Mouse (Mus musculus) heart, embryonic 16.5 days (tissue): ENCODE results near the gene 4632433K11Rik. TPM values are rescaled to one million over a fixed set of nuclear protein-coding genes. Genes with fewer than 3 reads are reported as not detected.
"Not testable (repeated sequence)": the region's sequence is repeated elsewhere in the genome, so short reads cannot be mapped to it uniquely, and the experiment has no call there.

Experiments
- ATAC-seq: fragments of 200-750 bp; cut with Nextera tagmentation; replicated peaks from 2 replicates; pipeline ENCODE4 v1.8.0; 2017; ENCODE audit warnings: moderate number of reproducible peaks; ENCODE audit not compliant: insufficient read depth, low FRiP score; ENCODE audit errors: extremely low read depth
- H3K27ac ChIP-seq: fragments of 300-500 bp; sonication (generic); 2 replicates; pipeline ENCODE4 v1.5.1; 2014; ENCODE audit warnings: mild to moderate bottlenecking, low read length, control low read depth, moderate library complexity
- H3K27me3 ChIP-seq: fragments of 300-500 bp; sonication (generic); 2 replicates; pipeline ENCODE4 v1.6.1; 2014; ENCODE audit warnings: low read length, mixed read lengths; ENCODE audit not compliant: control insufficient read depth, insufficient read depth
- H3K36me3 ChIP-seq: fragments of 300-500 bp; sonication (generic); 2 replicates; pipeline ENCODE4 v1.6.1; 2014; ENCODE audit not compliant: control insufficient read depth, insufficient read depth
- H3K4me1 ChIP-seq: fragments of 300-500 bp; sonication (generic); 2 replicates; pipeline ENCODE4 v1.6.1; 2014; ENCODE audit warnings: low read length, mixed read lengths; ENCODE audit not compliant: control insufficient read depth, insufficient read depth
- H3K4me2 ChIP-seq: fragments of 300-500 bp; sonication (generic); 2 replicates; pipeline ENCODE4 v1.6.1; 2014; ENCODE audit warnings: low read depth, mild to moderate bottlenecking, control low read depth, low read length
- H3K4me3 ChIP-seq: fragments of 300-500 bp; sonication (generic); 2 replicates; pipeline ENCODE4 v1.5.1; 2014; ENCODE audit warnings: mild to moderate bottlenecking, control low read depth, low read length
- H3K9ac ChIP-seq: fragments of 300-500 bp; sonication (generic); 2 replicates; pipeline ENCODE4 v1.6.1; 2014; ENCODE audit warnings: low read length, control low read depth
- H3K9me3 ChIP-seq: fragments of 300-500 bp; sonication (generic); replicated peaks from 2 replicates; pipeline ENCODE4 v1.6.1; 2016; ENCODE audit warnings: low read length; ENCODE audit not compliant: control insufficient read depth
- WGBS: fragments of 180-500 bp; shearing (Covaris S2); extraction: QIAGEN DNeasy Blood & Tissue Kit; methylation state at CpG from one replicate; pipeline ENCODE4 v1.1.7; 2014; 5-methylcytosine and 5-hydroxymethylcytosine counted together
- polyA plus RNA-seq: library from polyadenylated mRNA; unstranded; fragments of >200 nt; fragmentation: Nextera tagmentation; extraction: Ambion mirVana; gene quantifications from 2 replicates; pipeline ENCODE4 v1.2.1, GENCODE M21; 2015

The 4632433K11Rik gene
- polyA plus RNA-seq, 1 experiment from 2014 or later, result not detected

DNA sequence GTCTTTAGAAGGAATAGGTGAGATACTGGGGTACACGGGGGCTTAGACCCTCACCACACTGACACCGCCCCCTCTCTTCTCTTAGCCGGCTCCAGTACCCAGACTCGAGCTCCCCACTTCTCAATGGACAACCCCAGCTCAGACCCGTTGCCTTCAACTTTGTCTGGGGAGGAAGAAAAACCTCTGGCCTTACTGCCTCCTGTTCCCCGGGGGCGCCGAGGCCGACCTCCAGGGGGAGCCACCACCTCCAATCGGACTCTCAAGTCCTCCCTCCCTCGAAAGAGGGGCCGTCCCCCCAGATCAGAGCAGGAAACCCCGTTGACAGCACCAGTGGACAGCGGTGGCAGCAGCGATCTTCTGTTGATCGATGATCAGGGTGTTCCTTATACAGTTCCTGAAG, 16.6 kb upstream of the 4632433K11Rik start:
- no peak for ATAC-seq
- no peak overlapping the region for H3K27ac ChIP-seq
- 0 out of 2 replicates have a peak, but pooled peaks cover 2% of the 10 kb centered on the region for H3K9me3 ChIP-seq
- H3K27me3 ChIP-seq, result no peaks in the 10 kb centered on the region
- H3K4me2 ChIP-seq, result no peak overlapping the region
- no peak overlapping the region for H3K4me3 ChIP-seq
- peaks cover 10% of the 10 kb centered on the region for H3K36me3 ChIP-seq
- WGBS, result 92% methylated on average over 16 of the region's 16 CpGs
- H3K4me1 ChIP-seq, result peaks cover 18% of the 10 kb centered on the region
- no peak overlapping the region for H3K9ac ChIP-seq

- Histone ChIP-seq H3K4me2 (no peak overlapping the region), H3K4me1 (peaks cover 18% of the 10 kb centered on the region), H3K9me3 (0 out of 2 replicates have a peak, but pooled peaks cover 2% of the 10 kb centered on the region), H3K9ac (no peak overlapping the region), H3K27ac (no peak overlapping the region), H3K4me3 (no peak overlapping the region), H3K36me3 (peaks cover 11% of the 10 kb centered on the region), H3K27me3 (no peaks in the 10 kb centered on the region)
- 98% methylated on average over 21 of the region's 21 CpGs for WGBS
- ATAC-seq, result no peak
These were observed 16.0 kb upstream of the 4632433K11Rik start for GRCm38 (mm10) chr7:5017931-5018330.

DNA sequence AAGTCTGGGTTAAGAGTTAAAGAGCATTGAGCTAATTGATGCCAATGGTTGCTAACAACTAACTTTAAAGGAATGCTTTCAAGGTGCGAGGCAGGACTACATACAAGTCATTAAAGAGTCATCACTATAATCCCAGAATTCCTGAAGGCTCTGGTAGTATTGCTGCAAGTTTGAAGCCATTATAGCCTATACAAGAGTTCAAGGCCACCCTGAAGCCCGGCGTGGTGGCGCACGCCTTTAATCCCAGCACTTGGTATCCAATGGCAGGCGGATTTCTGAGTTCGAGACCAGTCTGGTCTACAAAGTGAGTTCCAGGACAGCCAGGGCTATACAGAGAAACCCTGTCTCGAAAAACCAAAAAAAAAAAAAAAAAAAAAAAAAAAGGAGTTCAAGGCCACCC, 14.3 kb upstream of the 4632433K11Rik start:
- not testable (repeated sequence) for H3K27me3 ChIP-seq, ATAC-seq, H3K9me3 ChIP-seq
- Histone ChIP-seq H3K27ac (peak overlapping the region; percentile 97), H3K4me2 (peak overlapping the region; percentile 68), H3K4me3 (peak overlapping the region; percentile 81), H3K9ac (peak overlapping the region; percentile 76), H3K36me3 (peaks cover 16% of the 10 kb centered on the region), H3K4me1 (peaks cover 17% of the 10 kb centered on the region)
- 34% methylated on average over 8 of the region's 8 CpGs for WGBS

DNA sequence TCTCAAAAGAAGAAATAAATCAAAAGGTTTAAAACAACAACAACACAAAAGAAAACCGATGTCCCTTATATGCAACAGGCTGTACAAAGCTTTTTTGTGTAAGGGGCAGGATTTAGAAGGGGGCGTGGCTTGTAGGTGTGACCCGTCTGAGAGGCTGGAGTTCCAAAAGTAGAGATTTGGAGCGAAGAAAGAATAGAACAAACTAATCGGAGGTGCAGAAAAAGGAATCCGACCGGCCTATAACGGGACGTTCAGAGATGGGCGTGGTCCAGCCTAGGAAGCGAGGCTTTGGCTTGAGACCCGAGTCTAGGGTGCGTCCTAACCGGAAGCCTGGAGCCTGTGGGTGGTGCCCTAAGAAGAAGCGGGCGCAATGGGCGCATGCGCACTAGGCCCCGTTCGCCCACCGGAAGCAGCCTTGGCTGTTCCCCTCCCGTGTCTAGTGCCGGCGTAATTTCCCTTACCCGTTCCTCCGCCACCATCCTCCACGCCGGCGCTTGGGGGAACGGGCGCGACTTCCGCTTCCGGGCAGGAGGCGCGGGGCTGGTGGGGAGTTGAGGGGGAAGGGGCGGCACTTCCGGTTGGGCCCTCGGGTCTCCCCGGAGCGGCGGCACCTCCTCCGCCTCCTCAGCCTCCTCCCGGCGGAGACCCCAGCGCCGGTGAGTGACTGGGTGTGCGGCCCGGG, 13.8 kb upstream of the 4632433K11Rik start, which contains the start of the genes Zfp865 and Ccdc106:
Gene Zfp865 (plus strand): TSS at position 377 of the 682 bp plus-strand sequence.
Gene Ccdc106 (plus strand): TSS at position 554 of the 682 bp plus-strand sequence.
- peak within 1 kb of the TSS; percentile 81 for H3K4me3 ChIP-seq
- WGBS, result under 1% methylated on average over 40 of the region's 49 CpGs
- peaks cover 16% of the 10 kb centered on the region for H3K36me3 ChIP-seq
- peak; percentile 87 for ATAC-seq
- peak within 1 kb of the TSS; percentile 96 for H3K9ac ChIP-seq
- H3K27me3 ChIP-seq, result no peaks in the 10 kb centered on the region
- peaks cover 17% of the 10 kb centered on the region for H3K4me1 ChIP-seq
- peak within 1 kb of the TSS; percentile 87 for H3K4me2 ChIP-seq
- H3K9me3 ChIP-seq, result 0 out of 2 replicates have a peak, but pooled peaks cover 2% of the 10 kb centered on the region
- H3K27ac ChIP-seq, result peak within 1 kb of the TSS; percentile 97

- H3K36me3 ChIP-seq, result peaks cover 16% of the 10 kb centered on the region
- 0 out of 2 replicates have a peak, but pooled peaks cover 2% of the 10 kb centered on the region for H3K9me3 ChIP-seq
- WGBS, result 2% methylated on average over 13 of the region's 15 CpGs
- peak overlapping the region; percentile 87 for H3K4me2 ChIP-seq
- ATAC-seq, result peak; percentile 7; the same call in 1 of the 2 replicates
- peak overlapping the region; percentile 81 for H3K4me3 ChIP-seq
- H3K4me1 ChIP-seq, result peaks cover 17% of the 10 kb centered on the region
- peak overlapping the region; percentile 96 for H3K9ac ChIP-seq
- peak overlapping the region; percentile 97 for H3K27ac ChIP-seq
- no peaks in the 10 kb centered on the region for H3K27me3 ChIP-seq
These were observed 13.2 kb upstream of the 4632433K11Rik start for GRCm38 (mm10) chr7:5020685-5021084.

DNA sequence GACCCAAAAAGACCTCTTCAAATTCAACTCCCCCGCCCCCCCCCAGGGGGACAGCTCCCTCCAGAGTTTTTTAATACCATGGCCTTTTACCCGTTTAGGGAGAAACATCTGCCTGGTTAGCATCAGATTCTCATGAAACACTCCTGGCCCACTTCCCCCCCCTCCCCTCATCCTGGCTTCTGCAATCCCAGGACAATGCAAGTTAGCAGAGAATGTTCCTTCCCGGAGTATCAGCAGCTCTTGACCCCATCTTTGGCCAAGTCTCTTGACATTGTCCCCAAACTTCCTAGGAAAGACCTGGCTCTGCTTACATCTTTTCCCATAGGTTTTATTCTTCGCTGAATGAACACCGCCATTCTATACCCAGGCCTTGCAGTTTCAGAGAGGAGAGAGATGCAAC, 12.7 kb upstream of the 4632433K11Rik start:
- Histone ChIP-seq H3K4me1 (peaks cover 13% of the 10 kb centered on the region), H3K9me3 (0 out of 2 replicates have a peak, but pooled peaks cover 2% of the 10 kb centered on the region), H3K4me2 (peak overlapping the region; percentile 87), H3K9ac (peak overlapping the region; percentile 96), H3K27ac (peak overlapping the region; percentile 97), H3K36me3 (peaks cover 16% of the 10 kb centered on the region), H3K4me3 (peak overlapping the region; percentile 81), H3K27me3 (no peaks in the 10 kb centered on the region)
- no peak for ATAC-seq
- 48% methylated on average over 5 of the region's 5 CpGs for WGBS

DNA sequence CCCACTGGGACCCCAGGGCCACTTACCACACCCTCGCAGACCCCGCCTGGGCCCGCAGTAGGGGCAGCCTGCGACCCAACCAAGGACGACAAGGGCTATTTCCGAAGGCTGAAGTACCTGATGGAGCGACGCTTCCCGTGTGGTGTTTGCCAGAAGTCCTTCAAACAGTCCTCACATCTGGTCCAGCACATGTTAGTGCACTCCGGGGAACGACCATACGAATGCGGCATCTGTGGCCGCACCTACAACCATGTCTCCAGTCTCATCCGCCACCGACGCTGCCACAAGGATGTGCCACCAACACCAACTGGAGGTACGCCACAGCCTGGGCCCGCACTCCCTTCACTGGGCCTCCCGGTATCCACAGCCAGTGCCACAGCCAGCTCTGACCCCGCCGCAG, 4.4 kb upstream of the 4632433K11Rik start:
- Histone ChIP-seq H3K4me2 (no peak overlapping the region), H3K27me3 (no peaks in the 10 kb centered on the region), H3K27ac (no peak overlapping the region), H3K9ac (no peak overlapping the region), H3K36me3 (peaks cover 65% of the 10 kb centered on the region), H3K4me1 (no peaks in the 10 kb centered on the region), H3K9me3 (peaks cover 33% of the 10 kb centered on the region), H3K4me3 (no peak overlapping the region)
- ATAC-seq, result no peak; the same call in 1 of the 2 replicates
- 91% methylated on average over 22 of the region's 22 CpGs for WGBS

GRCm38 (mm10) chr7:5029946-5030345, 4.0 kb upstream of the 4632433K11Rik start:
- H3K36me3 ChIP-seq, result peaks cover 69% of the 10 kb centered on the region
- H3K4me2 ChIP-seq, result no peak overlapping the region
- H3K9ac ChIP-seq, result no peak overlapping the region
- 91% methylated on average over 21 of the region's 21 CpGs for WGBS
- peaks cover 33% of the 10 kb centered on the region for H3K9me3 ChIP-seq
- H3K4me3 ChIP-seq, result no peak overlapping the region
- no peaks in the 10 kb centered on the region for H3K27me3 ChIP-seq
- no peaks in the 10 kb centered on the region for H3K4me1 ChIP-seq
- H3K27ac ChIP-seq, result no peak overlapping the region
- ATAC-seq, result no peak

- ATAC-seq, result no peak
These were observed 3.2 kb upstream of the 4632433K11Rik start for GRCm38 (mm10) chr7:5030554-5031275.

More at GRCm38 (mm10) chr7:5030554-5031275, 3.2 kb upstream of the 4632433K11Rik start:
- Histone ChIP-seq H3K9ac (no peak overlapping the region), H3K4me3 (no peak overlapping the region), H3K27me3 (no peaks in the 10 kb centered on the region), H3K36me3 (peaks cover 76% of the 10 kb centered on the region), H3K27ac (no peak overlapping the region), H3K9me3 (peaks cover 33% of the 10 kb centered on the region), H3K4me2 (no peak overlapping the region), H3K4me1 (no peaks in the 10 kb centered on the region)
- 85% methylated on average over 63 of the region's 63 CpGs for WGBS
